Mouse (Mus musculus): Measurements from ENCODE around the gene 1700022I11Rik. TPM values are rescaled to one million over a fixed set of nuclear protein-coding genes. Genes with fewer than 3 reads are reported as not detected.

Gene 1700022I11Rik
- polyA plus RNA-seq, 1 experiment, result not detected

DNA sequence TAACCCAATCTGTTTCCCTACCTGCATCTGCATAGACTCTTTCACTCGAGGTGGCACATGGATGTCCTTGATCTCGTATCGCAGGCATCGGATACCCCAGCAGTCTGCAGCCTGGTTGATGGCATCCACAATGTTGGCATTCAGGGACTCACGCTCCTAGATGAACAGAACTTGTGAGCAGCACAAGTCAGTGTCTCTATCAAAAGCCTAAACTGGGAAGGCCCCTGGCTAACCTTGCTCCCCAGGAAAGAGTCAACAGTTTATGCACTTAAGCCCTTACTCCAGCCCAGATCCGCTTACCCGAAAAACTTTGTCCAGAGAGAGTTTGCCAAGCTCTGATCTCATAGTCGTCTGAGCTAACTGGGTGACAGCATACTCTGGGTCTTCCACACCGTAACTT, 60.3 kb downstream of the 1700022I11Rik start:
- 90% methylated on average over 9 of the region's 9 CpGs for WGBS
- Histone ChIP-seq H3K4me1 (ENCODE audit: control insufficient read depth, insufficient read depth, low read length) (peaks cover 6% of the 10 kb centered on the region; the same call in 1 of the 2 replicates), H3K4me3 (replicated peaks; ENCODE audit: extremely low read depth, low read depth, low read length) (no peak overlapping the region)
- TF ChIP-seq CTCF (IDR thresholded peaks at IDR 0.05; ENCODE audit: insufficient read depth, low read length) (no peak), POLR2A (IDR thresholded peaks at IDR 0.05; ENCODE audit: borderline replicate concordance, extremely low read depth, low read depth, low read length) (no peak)
- DNase-seq, result no peak

- WGBS, result 65% methylated on average over 9 of the region's 9 CpGs
- DNase-seq, result no peak
Observed at GRCm38 (mm10) chr4:43030352-43030751, 60.9 kb downstream of the 1700022I11Rik start.

DNA sequence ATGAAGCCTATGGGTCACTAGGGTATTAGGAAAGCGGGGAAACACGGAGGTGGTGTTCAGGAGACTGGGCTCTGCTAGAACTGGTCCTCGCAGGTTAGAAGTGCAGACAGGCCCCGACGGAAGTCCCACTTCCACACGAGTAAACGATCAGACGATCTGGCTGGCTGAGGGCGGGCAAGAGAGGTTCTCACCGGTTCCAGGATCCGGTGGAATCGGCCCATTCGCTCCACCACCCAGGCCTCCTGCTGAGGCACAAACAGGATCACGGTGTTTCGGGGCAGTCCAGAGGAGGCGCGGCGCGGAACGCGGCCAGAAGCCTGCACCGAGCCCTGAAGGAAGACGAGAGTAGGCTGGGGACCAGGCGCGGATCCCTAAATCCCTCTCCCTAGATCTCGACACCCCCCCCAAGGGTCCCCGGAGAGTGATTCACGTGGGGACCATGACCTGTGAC, 61.4 kb downstream of the 1700022I11Rik start:
- 1% methylated on average over 28 of the region's 28 CpGs for WGBS
- no peak for DNase-seq

More at GRCm38 (mm10) chr4:43030352-43030751, 60.9 kb downstream of the 1700022I11Rik start:
- peaks cover 4% of the 10 kb centered on the region; the same call in 1 of the 2 replicates for H3K4me1 ChIP-seq (ENCODE audit: control insufficient read depth, insufficient read depth, low read length)
- peak overlapping the region; percentile 82 for H3K4me3 ChIP-seq (replicated peaks; ENCODE audit: extremely low read depth, low read depth, low read length)
- no peak for TF ChIP-seq POLR2A (IDR thresholded peaks at IDR 0.05; ENCODE audit: borderline replicate concordance, extremely low read depth, low read depth, low read length)
- no peak for TF ChIP-seq CTCF (IDR thresholded peaks at IDR 0.05; ENCODE audit: insufficient read depth, low read length)

DNA sequence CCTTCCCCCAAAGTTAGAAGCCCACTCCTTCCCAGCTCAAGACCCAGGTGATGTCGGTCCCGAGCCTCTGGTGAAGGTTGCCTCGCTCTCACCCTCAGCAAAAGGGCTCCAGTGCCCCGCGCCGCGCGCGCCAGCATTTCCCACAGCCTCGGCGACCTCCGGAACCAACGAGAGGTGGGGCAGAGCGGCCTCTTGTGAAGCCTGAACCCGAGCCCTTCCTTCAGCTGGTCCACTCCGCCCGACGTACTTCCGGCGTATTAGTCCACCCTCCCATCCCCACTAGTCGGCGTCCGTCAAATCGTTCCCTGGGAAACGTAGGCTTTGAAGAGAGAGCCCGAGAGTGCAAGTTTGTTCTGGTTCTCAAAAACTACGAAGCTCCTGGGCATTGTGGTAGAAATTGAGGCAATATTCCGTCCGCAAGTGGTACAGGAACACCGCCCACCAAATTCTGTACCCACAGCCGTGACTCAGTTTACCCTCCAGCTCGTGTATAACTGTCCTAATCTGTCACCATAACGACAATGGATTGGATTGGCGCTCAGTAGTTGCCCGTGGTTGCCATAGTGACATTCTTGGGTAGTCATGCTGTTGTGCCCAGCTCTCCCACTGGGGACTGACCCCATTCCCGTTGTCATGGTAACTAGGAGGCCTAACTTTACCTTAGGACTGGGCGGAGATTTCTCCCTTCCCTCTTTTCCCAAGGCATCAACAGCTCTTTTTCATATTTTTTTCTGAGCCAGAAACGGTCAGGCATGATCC, 62.0 kb downstream of the 1700022I11Rik start, which contains the start of gene Stoml2:
Gene Stoml2, minus strand, starts transcription at position 474 of the 759 bp plus-strand sequence.
- TF ChIP-seq POLR2A (IDR thresholded peaks at IDR 0.05; ENCODE audit: borderline replicate concordance, extremely low read depth, low read depth, low read length) (peak; percentile 76; the same call in 1 of the 2 replicates), CTCF (IDR thresholded peaks at IDR 0.05; ENCODE audit: insufficient read depth, low read length) (no peak)
- WGBS, result 1% methylated on average over 38 of the region's 38 CpGs
- peak; percentile 87 for DNase-seq
- peak within 1 kb of the TSS; percentile 82 for H3K4me3 ChIP-seq (replicated peaks; ENCODE audit: extremely low read depth, low read depth, low read length)
- H3K4me1 ChIP-seq (ENCODE audit: control insufficient read depth, insufficient read depth, low read length), result peaks cover 4% of the 10 kb centered on the region; the same call in 1 of the 2 replicates

More for the DNA sequence above, 61.4 kb downstream of the 1700022I11Rik start:
- peaks cover 4% of the 10 kb centered on the region; the same call in 1 of the 2 replicates for H3K4me1 ChIP-seq (ENCODE audit: control insufficient read depth, insufficient read depth, low read length)
- TF ChIP-seq CTCF (IDR thresholded peaks at IDR 0.05; ENCODE audit: insufficient read depth, low read length), result no peak
- no peak for TF ChIP-seq POLR2A (IDR thresholded peaks at IDR 0.05; ENCODE audit: borderline replicate concordance, extremely low read depth, low read depth, low read length)
- peak overlapping the region; percentile 82 for H3K4me3 ChIP-seq (replicated peaks; ENCODE audit: extremely low read depth, low read depth, low read length)

DNA sequence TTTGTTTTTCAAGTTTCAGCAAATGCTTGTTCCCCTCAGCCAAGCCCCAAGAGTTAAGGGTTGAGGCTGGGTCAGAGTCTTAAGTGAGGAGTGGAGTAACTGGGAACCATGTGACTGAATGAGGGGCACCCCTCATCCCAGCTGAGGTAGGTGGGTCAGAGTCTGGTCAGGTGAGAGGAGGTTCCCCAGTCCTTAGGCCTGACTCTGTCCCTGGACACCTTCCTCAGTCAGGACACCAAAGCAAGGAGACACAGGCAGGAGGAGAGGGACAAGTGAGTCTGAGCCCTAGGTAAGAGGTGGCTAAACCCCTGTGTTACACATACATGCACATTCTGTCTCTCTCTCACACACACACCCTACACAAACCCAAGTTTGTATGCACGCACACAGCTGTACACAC, 63.1 kb downstream of the 1700022I11Rik start:
- 88% methylated on average over 1 of the region's 1 CpGs for WGBS
- Histone ChIP-seq H3K4me3 (replicated peaks; ENCODE audit: extremely low read depth, low read depth, low read length) (no peak overlapping the region), H3K4me1 (ENCODE audit: control insufficient read depth, insufficient read depth, low read length) (peaks cover 4% of the 10 kb centered on the region; the same call in 1 of the 2 replicates)
- no peak for DNase-seq
- TF ChIP-seq CTCF (IDR thresholded peaks at IDR 0.05; ENCODE audit: insufficient read depth, low read length), result no peak
- no peak for TF ChIP-seq POLR2A (IDR thresholded peaks at IDR 0.05; ENCODE audit: borderline replicate concordance, extremely low read depth, low read depth, low read length)

Other genes starting within 250 kb of the 1700022I11Rik start
- 0.27 TPM in 1 of 2 replicates, not detected in the other for gene 4930578G10Rik, start 234.1 kb upstream of the 1700022I11Rik start, polyA plus RNA-seq (2012; rRNA removed)
- 14.3 and 16.4 TPM in 2 replicates for gene Ccl19, start 213.0 kb upstream of the 1700022I11Rik start, polyA plus RNA-seq (2012; rRNA removed)
- gene Ccl21a, start 195.6 kb upstream of the 1700022I11Rik start, polyA plus RNA-seq (2012; rRNA removed), result 103 and 113 TPM in 2 replicates
- not detected in 2 replicates for gene Fam205a1, start 115.7 kb upstream of the 1700022I11Rik start, polyA plus RNA-seq (2012; rRNA removed)
- gene Gm12394, start 112.8 kb upstream of the 1700022I11Rik start, polyA plus RNA-seq (2012; rRNA removed), result not detected in 2 replicates
- not detected in 2 replicates for gene Fam205c, start 95.4 kb upstream of the 1700022I11Rik start, polyA plus RNA-seq (2012; rRNA removed)
- 7.6 and 10.3 TPM in 2 replicates for gene Phf24, start 52.9 kb upstream of the 1700022I11Rik start, polyA plus RNA-seq (2012; rRNA removed)
- 20.0 and 22.1 TPM in 2 replicates for gene Dnajb5, start 19.8 kb upstream of the 1700022I11Rik start, polyA plus RNA-seq (2012; rRNA removed)
- gene Vcp, start 30.9 kb downstream of the 1700022I11Rik start, polyA plus RNA-seq (2012; rRNA removed), result 118 and 146 TPM in 2 replicates
- 9.1 and 12.8 TPM in 2 replicates for gene Fancg, start 40.9 kb downstream of the 1700022I11Rik start, polyA plus RNA-seq (2012; rRNA removed)
- gene Pigo, start 56.2 kb downstream of the 1700022I11Rik start, polyA plus RNA-seq (2012; rRNA removed), result 15.9 and 23.3 TPM in 2 replicates
- gene Stoml2, start 62.1 kb downstream of the 1700022I11Rik start, polyA plus RNA-seq (2012; rRNA removed), result 44.9 and 56.6 TPM in 2 replicates
- 17.5 and 24.9 TPM in 2 replicates for gene Fam214b, start 76.6 kb downstream of the 1700022I11Rik start, polyA plus RNA-seq (2012; rRNA removed)
- 16.3 and 20.0 TPM in 2 replicates for gene Unc13b, start 89.3 kb downstream of the 1700022I11Rik start, polyA plus RNA-seq (2012; rRNA removed)

All from lung, adult 2 months (tissue).